Mouse (Mus musculus) ovary, adult 10 weeks (tissue): ENCODE measurements around the gene Dnlz. TPM values are rescaled to one million over a fixed set of nuclear protein-coding genes. Genes with fewer than 3 reads are reported as not detected.

Experiments used
- polyA plus RNA-seq: library from polyadenylated mRNA; stranded (reverse); fragments of 350-450 nt; fragmentation: Illumina TruSeq; extraction: RNeasy Lipid Tissue Mini Kit (QIAGEN cat#74804); gene quantifications from one replicate; pipeline ENCODE4 v1.2.3, GENCODE M21; 2014

The Dnlz gene
- polyA plus RNA-seq: 0.48 TPM

GRCm38 (mm10) chr2:26351358-26352290 is at the start of gene Dnlz:
Gene Dnlz (minus strand): TSS chr2:26352110.

GRCm38 (mm10) chr2:26389154-26389690 is 37.3 kb upstream of the Dnlz start, which contains the start of the genes Entr1 and Pmpca:
Gene Entr1 (minus strand): TSS chr2:26389316.
Gene Pmpca (plus strand): TSS chr2:26389339.

GRCm38 (mm10) chr2:26380131-26380771 is 28.3 kb upstream of the Dnlz start, which contains the start of gene Snapc4:
Gene Snapc4 (minus strand): TSS chr2:26380653.

GRCm38 (mm10) chr2:26360772-26361171 is 8.9 kb upstream of the Dnlz start, which contains the start of gene Card9:
Gene Card9 (minus strand): TSS chr2:26360918.

GRCm38 (mm10) chr2:26315072-26315924 is 36.6 kb downstream of the Dnlz start, which contains the start of gene Gpsm1:
Gene Gpsm1 (plus strand): TSS chr2:26315515.

Other genes starting within 250 kb of the Dnlz start
- 15.5 TPM for gene Nacc2, start 228.9 kb downstream of the Dnlz start, polyA plus RNA-seq
- not detected for gene Lhx3, start 143.8 kb downstream of the Dnlz start, polyA plus RNA-seq
- 23.4 TPM for gene Qsox2, start 114.6 kb downstream of the Dnlz start, polyA plus RNA-seq
- 1.00 TPM for gene Ccdc187, start 57.6 kb downstream of the Dnlz start, polyA plus RNA-seq
- 2.8 TPM for gene Gpsm1, start 36.6 kb downstream of the Dnlz start, polyA plus RNA-seq
- not detected for gene Card9, start 8.8 kb upstream of the Dnlz start, polyA plus RNA-seq
- gene Snapc4, start 28.5 kb upstream of the Dnlz start, polyA plus RNA-seq: 8.7 TPM
- gene Entr1, start 37.2 kb upstream of the Dnlz start, polyA plus RNA-seq: 23.9 TPM
- gene Pmpca, start 37.2 kb upstream of the Dnlz start, polyA plus RNA-seq: 139 TPM
- gene Inpp5e, start 57.1 kb upstream of the Dnlz start, polyA plus RNA-seq: 7.0 TPM
- gene Sec16a, start 93.1 kb upstream of the Dnlz start, polyA plus RNA-seq: 55.8 TPM
- gene Notch1, start 164.6 kb upstream of the Dnlz start, polyA plus RNA-seq: 1.4 TPM
- 3.4 TPM for gene Egfl7, start 227.9 kb upstream of the Dnlz start, polyA plus RNA-seq
- not detected for gene Gm20532, start 234.5 kb upstream of the Dnlz start, polyA plus RNA-seq